Mouse (Mus musculus): ENCODE measurements around the gene Rsph6a.

GRCm38 (mm10) chr7:19103741-19104140 is 49.3 kb downstream of the Rsph6a start:
- TF ChIP-seq EP300 (optimal IDR thresholded peaks at IDR 0.05) (no peak), CTCF (IDR thresholded peaks at IDR 0.05; ENCODE audit: low read depth) (no peak)

All from stomach, postnatal 0 days (tissue).